Mouse (Mus musculus) C2C12 (cell line): ENCODE results near the gene Glcci1.

Source experiments
- CTCF ChIP-seq: IDR thresholded peaks from one replicate; pipeline ENCODE4 v1.5.1; 2011; ENCODE audit not compliant: control insufficient read depth, insufficient read depth, insufficient read length
- MAX ChIP-seq: IDR thresholded peaks from one replicate; pipeline ENCODE4 v1.6.1; 2011; ENCODE audit warnings: mild to moderate bottlenecking, control low read depth
- MYOD1 ChIP-seq: IDR thresholded peaks from one replicate; pipeline ENCODE4 v1.6.1; 2011; ENCODE audit warnings: low read depth; ENCODE audit not compliant: control insufficient read depth, insufficient read length
- MYOG ChIP-seq: IDR thresholded peaks from one replicate; pipeline ENCODE4 v1.6.1; 2011; ENCODE audit not compliant: control insufficient read depth, insufficient read length; ENCODE audit errors: extremely low read depth
- USF1 ChIP-seq: IDR thresholded peaks from one replicate; pipeline ENCODE4 v1.6.1; 2011; ENCODE audit warnings: low read depth, mild to moderate bottlenecking, control low read depth, moderate library complexity

DNA sequence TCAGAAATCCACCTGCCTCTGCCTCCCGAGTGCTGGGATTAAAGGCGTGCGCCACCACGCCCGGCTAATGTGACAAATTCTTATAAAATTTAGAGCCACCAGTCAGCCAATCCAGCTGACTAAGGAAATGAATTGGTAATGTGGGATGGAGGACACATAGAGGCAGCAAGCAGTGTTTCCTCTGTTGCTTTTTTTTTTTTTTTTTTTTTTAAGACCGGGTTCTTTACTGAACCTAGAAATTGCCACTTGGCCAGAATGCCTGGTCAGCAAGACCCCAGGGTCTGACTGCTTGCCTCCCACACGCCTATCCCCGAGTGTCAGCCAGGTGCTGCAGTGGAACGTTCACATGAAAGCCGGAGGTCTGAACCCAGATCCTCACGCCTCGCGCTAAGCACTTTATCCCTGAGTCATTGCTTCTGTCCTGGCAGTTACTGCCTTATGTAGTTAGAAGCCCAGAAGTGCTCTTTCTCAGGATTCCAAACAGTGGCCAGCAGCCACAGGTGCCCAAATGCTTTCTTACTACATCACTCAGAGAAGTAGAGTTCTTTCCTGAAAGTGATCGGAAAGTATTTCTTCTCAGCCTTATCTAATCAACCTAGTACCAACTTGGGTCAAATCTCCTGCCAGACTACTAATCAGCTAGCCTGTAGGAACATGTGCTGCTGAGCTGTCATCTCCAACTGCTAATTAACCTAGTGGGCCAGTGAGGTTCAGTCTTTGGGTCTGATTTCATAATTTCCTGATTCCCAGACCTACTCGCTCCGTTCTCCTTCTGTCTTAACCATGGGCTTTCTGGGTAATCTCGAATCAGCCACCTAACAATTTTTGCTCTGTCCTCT lies 24.7 kb upstream of the Glcci1 start:
- TF ChIP-seq USF1 (no peak), CTCF (no peak), MAX (no peak), MYOD1 (no peak), MYOG (no peak)
